ENCODE assay signal across 11 mouse cellular contexts in the genomic region with DNA sequence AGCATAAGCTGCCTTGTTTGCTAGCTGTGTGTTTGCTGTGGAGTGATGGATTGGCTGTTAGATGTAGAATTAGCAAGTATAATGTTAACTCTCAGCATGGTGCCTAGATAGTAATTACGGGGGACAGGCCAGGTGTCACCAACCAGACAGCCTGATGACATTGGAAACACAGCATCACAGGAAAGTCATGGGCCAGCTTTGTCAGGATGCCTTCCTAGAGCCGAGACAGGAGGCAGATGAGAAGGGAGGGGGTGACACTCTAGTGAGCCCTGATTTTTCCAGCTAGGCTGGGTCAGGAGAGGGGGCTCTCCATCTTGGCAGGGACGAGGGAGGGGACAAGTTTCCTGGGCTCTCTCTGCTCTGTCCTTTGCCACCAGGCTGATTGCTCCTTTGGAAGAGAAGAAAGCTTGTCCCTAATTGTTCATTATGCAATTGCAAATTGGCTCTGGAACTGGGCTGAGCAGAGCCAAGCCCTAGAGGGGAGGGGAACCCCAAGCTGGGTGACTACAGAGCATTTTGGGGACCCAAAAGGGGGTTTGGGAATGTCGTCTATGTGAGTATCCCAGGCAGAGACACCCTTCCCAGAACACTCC. TPM values are rescaled to one million over a fixed set of nuclear protein-coding genes. Genes with fewer than 3 reads are reported as not detected.
DNase-seq lines count a peak whose midpoint lies in the region; ATAC-seq and TF ChIP-seq lines count a peak whose summit lies in the region.
"Had no signal": no experiment of that assay in that cellular context is flagged by ENCODE, and none has a peak within 500 bp of the region (broad histone marks: within the 10 kb centered on the region; RNA-seq: fewer than 3 reads in every experiment).

No protein-coding gene starts in this region.

- H3K36me3 ChIP-seq in limb, embryonic 15.5 days: no peaks in the 10 kb centered on the region
- H3K36me3 ChIP-seq: heart, embryonic 13.5 days; stomach, embryonic 15.5 days had no signal

- peak overlapping the region; percentile 63; the same call in 1 of the 2 replicates for H3K27ac ChIP-seq in limb, embryonic 15.5 days
- H3K27ac ChIP-seq: heart, embryonic 13.5 days; macrophage; stomach, embryonic 15.5 days had no signal

- WGBS in limb, embryonic 15.5 days: 17% methylated on average over 4 of the region's 4 CpGs

- H3K4me3 ChIP-seq in limb, embryonic 15.5 days: no peak overlapping the region
- H3K4me3 ChIP-seq: heart, embryonic 13.5 days; stomach, embryonic 15.5 days had no signal

- TF ChIP-seq POLR2A in brain, embryonic 14.5 days (IDR thresholded peaks at IDR 0.05; ENCODE audit: borderline replicate concordance, extremely low read depth, insufficient read depth, insufficient read length, poor library complexity, severe bottlenecking): no peak

- H3K4me2 ChIP-seq in limb, embryonic 15.5 days: no peak overlapping the region
- H3K4me2 ChIP-seq: heart, embryonic 13.5 days; stomach, embryonic 15.5 days had no signal

- intact Hi-C loops in gastrocnemius, postnatal 36 days (cut with DNase I): no loop called here
- intact Hi-C loops in heart, postnatal 25 days (cut with DNase I): no loop called here

- peaks cover 32% of the 10 kb centered on the region for H3K4me1 ChIP-seq in limb, embryonic 15.5 days

- no peak overlapping the region for H3K9ac ChIP-seq in limb, embryonic 15.5 days
- H3K9ac ChIP-seq: heart, embryonic 13.5 days; stomach, embryonic 15.5 days had no signal

- no peaks in the 10 kb centered on the region for H3K9me3 ChIP-seq in limb, embryonic 15.5 days
- H3K9me3 ChIP-seq: heart, embryonic 13.5 days; stomach, embryonic 15.5 days had no signal

- no peaks in the 10 kb centered on the region for H3K27me3 ChIP-seq in limb, embryonic 15.5 days
- H3K27me3 ChIP-seq: heart, embryonic 13.5 days; stomach, embryonic 15.5 days had no signal

- no peak for ATAC-seq in limb, embryonic 15.5 days (ENCODE audit: insufficient number of reproducible peaks, low FRiP score, low TSS enrichment, low read depth)

- TF ChIP-seq CTCF in brain, embryonic 14.5 days (IDR thresholded peaks at IDR 0.05; ENCODE audit: borderline replicate concordance, extremely low read depth, insufficient read depth, insufficient read length): no peak

- DNase-seq in gastrocnemius, postnatal 25 days: peak; percentile 31
- no peak for DNase-seq in gastrocnemius, postnatal 36 days
- DNase-seq in brain, embryonic 14.5 days (ENCODE audit: low read depth): peak; percentile 94
- peak; percentile 28 for DNase-seq in heart, postnatal 25 days (ENCODE audit: low spot score)
- DNase-seq in B cell, adult 2 months: no peak
- no peak for DNase-seq in urinary bladder, postnatal 25 days (ENCODE audit: low spot score)
- no peak for DNase-seq in lung, postnatal 25 days (ENCODE audit: low spot score)

RNA-seq across cellular contexts. Expression of a gene that starts 29.6 kb away (rescaled TPM):
- 10 to 100 TPM; 47.6 to 54.2 TPM for total RNA-seq in gastrocnemius, postnatal 25 days (2021)
- total RNA-seq in gastrocnemius, postnatal 36 days (2021): 10 to 100 TPM; 57.9 to 67.9 TPM
- polyA plus RNA-seq in brain, embryonic 14.5 days (2012; rRNA removed): 6.5 and 15.8 TPM in 2 replicates
- total RNA-seq in heart, postnatal 25 days (2021): 100 to 1,000 TPM in 1 of 2 experiments, 10 to 100 TPM in 1; 91.2 to 111 TPM
- 39.0 and 52.5 TPM in 2 replicates for polyA plus RNA-seq in limb, embryonic 15.5 days (2015; fragmentation: Nextera tagmentation; extraction: Ambion mirVana)

Comparison
In these comparisons a context has a peak if more than half of its experiments do, and no peak if none do; other contexts are left out.
1. DNase-seq: peak in gastrocnemius, postnatal 25 days (single experiment), brain, embryonic 14.5 days (single experiment) and heart, postnatal 25 days (single experiment); none in gastrocnemius, postnatal 36 days (0 of 2), B cell, adult 2 months (0 of 2), urinary bladder, postnatal 25 days (single experiment) and lung, postnatal 25 days (single experiment).